18 mouse cellular contexts compared by ENCODE assay signal in the genomic region with DNA sequence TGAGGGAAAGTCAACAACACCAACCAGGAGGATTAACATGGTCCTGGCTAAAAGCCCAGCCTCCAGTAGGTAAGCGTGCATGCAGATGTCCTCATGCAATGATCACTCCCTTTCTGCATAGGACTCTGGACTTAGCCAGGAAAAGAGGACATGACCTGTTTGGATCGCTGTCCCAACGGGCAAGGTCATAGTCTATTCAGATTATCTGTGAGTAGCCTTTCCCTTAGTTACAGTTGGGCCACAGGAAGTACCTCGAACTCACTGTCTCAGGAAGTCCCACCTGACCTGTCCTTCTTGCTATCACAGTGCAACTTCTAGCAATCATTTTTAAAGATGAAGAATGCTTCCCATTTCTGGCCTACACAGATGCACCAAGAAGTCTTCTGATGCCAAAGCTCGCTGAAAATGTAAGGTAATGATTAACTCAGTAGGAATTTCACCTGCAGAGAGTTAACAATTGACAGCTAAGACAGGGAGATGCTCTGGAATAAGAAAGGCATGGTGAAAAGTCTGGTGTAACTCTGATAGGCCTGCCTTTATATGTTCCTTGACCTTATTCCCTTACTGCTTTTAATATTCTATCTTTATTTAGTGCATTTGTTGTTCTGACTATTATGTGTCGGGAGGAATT.
DNase-seq lines count a peak whose midpoint lies in the region; ATAC-seq and TF ChIP-seq lines count a peak whose summit lies in the region.
"Had no signal": no experiment of that assay in that cellular context is flagged by ENCODE, and none has a peak within 500 bp of the region (broad histone marks: within the 10 kb centered on the region; RNA-seq: fewer than 3 reads in every experiment).

No protein-coding gene starts in this region.

- H3K9me3 ChIP-seq in intestine, postnatal 0 days (ENCODE audit: control insufficient read depth), result no peaks in the 10 kb centered on the region
- no peaks in the 10 kb centered on the region for H3K9me3 ChIP-seq in liver, embryonic 16.5 days (replicated peaks; ENCODE audit: control insufficient read depth, low read length)
- H3K9me3 ChIP-seq in midbrain, embryonic 16.5 days (replicated peaks; ENCODE audit: control insufficient read depth, low read length, poor library complexity, severe bottlenecking), result no peaks in the 10 kb centered on the region
- H3K9me3 ChIP-seq: heart, embryonic 13.5 days; lung, embryonic 15.5 days had no signal

- H3K36me3 ChIP-seq in intestine, postnatal 0 days (ENCODE audit: control insufficient read depth, insufficient read depth), result no peaks in the 10 kb centered on the region
- H3K36me3 ChIP-seq in liver, embryonic 16.5 days (ENCODE audit: control insufficient read depth, insufficient read depth), result no peaks in the 10 kb centered on the region
- H3K36me3 ChIP-seq in midbrain, embryonic 16.5 days (ENCODE audit: control insufficient read depth, insufficient read depth, low read length), result no peaks in the 10 kb centered on the region
- H3K36me3 ChIP-seq: heart, embryonic 13.5 days; lung, embryonic 15.5 days had no signal

- H3K4me1 ChIP-seq in intestine, postnatal 0 days (replicated peaks; ENCODE audit: control insufficient read depth, insufficient read depth, low read length), result no peaks in the 10 kb centered on the region
- H3K4me1 ChIP-seq in liver, embryonic 16.5 days (ENCODE audit: control insufficient read depth, low read depth, low read length), result no peaks in the 10 kb centered on the region
- H3K4me1 ChIP-seq in midbrain, embryonic 16.5 days (ENCODE audit: control insufficient read depth, insufficient read depth, low read length), result no peaks in the 10 kb centered on the region

- no peak overlapping the region for H3K9ac ChIP-seq in intestine, postnatal 0 days (ENCODE audit: low read depth, low read length)
- H3K9ac ChIP-seq in liver, embryonic 16.5 days (ENCODE audit: low read depth, low read length), result no peak overlapping the region
- no peak overlapping the region for H3K9ac ChIP-seq in midbrain, embryonic 16.5 days (ENCODE audit: low read depth, low read length)
- H3K9ac ChIP-seq: forebrain, postnatal 0 days; heart, embryonic 13.5 days; lung, embryonic 15.5 days had no signal

- TF ChIP-seq CTCF in intestine, postnatal 0 days (IDR thresholded peaks at IDR 0.05; ENCODE audit: low read depth), result no peak

- ATAC-seq in intestine, postnatal 0 days, result peak; percentile 92
- ATAC-seq in liver, embryonic 16.5 days (ENCODE audit: low read depth), result peak; percentile 98
- no peak for ATAC-seq in midbrain, embryonic 16.5 days
- ATAC-seq: forebrain, postnatal 0 days; inflammation-experienced regulatory T-cells, adult 6 months had no signal

- no peak overlapping the region for H3K4me3 ChIP-seq in intestine, postnatal 0 days (ENCODE audit: low read depth, low read length)
- no peak overlapping the region for H3K4me3 ChIP-seq in liver, embryonic 16.5 days (ENCODE audit: low read depth, low read length)
- H3K4me3 ChIP-seq in midbrain, embryonic 16.5 days (ENCODE audit: low read depth, low read length), result no peak overlapping the region
- H3K4me3 ChIP-seq: heart, embryonic 13.5 days; left cerebral cortex, adult 2 months; lung, embryonic 15.5 days; myocyte had no signal

- H3K27ac ChIP-seq in intestine, postnatal 0 days (ENCODE audit: low read depth, low read length), result no peak overlapping the region
- H3K27ac ChIP-seq in liver, embryonic 16.5 days (ENCODE audit: low read length), result peak overlapping the region; percentile 49
- H3K27ac ChIP-seq in midbrain, embryonic 16.5 days (ENCODE audit: low read length), result no peak overlapping the region
- H3K27ac ChIP-seq: heart, embryonic 13.5 days; left cerebral cortex, adult 2 months; lung, embryonic 15.5 days; macrophage had no signal

- 59% methylated on average over 6 of the region's 6 CpGs for WGBS in intestine, postnatal 0 days
- WGBS in liver, embryonic 16.5 days (ENCODE audit: insufficient replicate concordance), result 50% methylated on average over 6 of the region's 6 CpGs
- 87% methylated on average over 6 of the region's 6 CpGs for WGBS in midbrain, embryonic 16.5 days

- H3K4me2 ChIP-seq in intestine, postnatal 0 days (replicated peaks; ENCODE audit: low read depth), result no peak overlapping the region
- no peak overlapping the region for H3K4me2 ChIP-seq in liver, embryonic 16.5 days (ENCODE audit: low read depth, low read length)
- no peak overlapping the region for H3K4me2 ChIP-seq in midbrain, embryonic 16.5 days (ENCODE audit: low read length)
- H3K4me2 ChIP-seq: heart, embryonic 13.5 days; lung, embryonic 15.5 days; midbrain, embryonic 11.5 days had no signal

- H3K27me3 ChIP-seq in intestine, postnatal 0 days (replicated peaks; ENCODE audit: control insufficient read depth, insufficient read depth, low read length), result no peaks in the 10 kb centered on the region
- H3K27me3 ChIP-seq in liver, embryonic 16.5 days (ENCODE audit: control insufficient read depth, insufficient read depth, low read depth, low read length), result no peaks in the 10 kb centered on the region
- no peaks in the 10 kb centered on the region for H3K27me3 ChIP-seq in midbrain, embryonic 16.5 days (ENCODE audit: control insufficient read depth, insufficient read depth, low read depth, low read length)
- H3K27me3 ChIP-seq: heart, embryonic 13.5 days; lung, embryonic 15.5 days had no signal

- peak; percentile 88 for DNase-seq in kidney, adult 9 months
- DNase-seq in kidney, postnatal 36 days, result peak; percentile 72 to 83
- no peak for DNase-seq in embryo, embryonic 9.5 days (ENCODE audit: extremely low spot score)
- no peak for DNase-seq in ovary, adult 18-20 months (ENCODE audit: low spot score)
- DNase-seq in right cerebral cortex, postnatal 4 days, result no peak
- DNase-seq: cerebellum, adult 11-12 months; forebrain, postnatal 0 days; retina, postnatal 1 day had no signal

Comparison
In these comparisons a context has a peak if more than half of its experiments do, and no peak if none do; other contexts are left out.
1. DNase-seq: peak in kidney, adult 9 months (single experiment) and kidney, postnatal 36 days (2 of 2); none in embryo, embryonic 9.5 days (single experiment), ovary, adult 18-20 months (single experiment) and right cerebral cortex, postnatal 4 days (single experiment).